Mouse (Mus musculus): ENCODE measurements around the gene Gm4763.
"Not testable (repeated sequence)": the region's sequence is repeated elsewhere in the genome, so short reads cannot be mapped to it uniquely, and the experiment has no call there.

Gm4763 gene

DNA sequence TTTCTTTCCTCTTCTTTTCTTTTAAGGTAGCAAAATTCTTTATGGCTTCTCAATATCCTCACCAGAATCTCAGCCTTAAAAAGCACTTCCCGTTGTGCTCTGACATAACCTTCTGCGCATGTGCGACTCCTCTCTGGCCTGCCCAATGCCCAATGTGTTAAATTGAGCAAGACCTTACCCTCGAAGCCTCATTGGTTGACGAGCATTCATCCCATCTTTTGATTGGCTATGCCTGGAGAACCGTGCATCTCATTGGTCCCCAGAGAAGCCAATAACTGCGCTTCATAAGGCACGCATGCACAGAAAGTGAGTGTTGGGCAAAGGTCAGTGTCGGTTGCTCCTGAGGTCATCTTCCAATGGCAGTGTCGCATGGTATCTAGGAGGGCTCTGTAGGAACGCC, at the start of gene Gm4763:
Gm4763 (minus strand) TSS at position 101 of the 400 bp plus-strand sequence.
- DNase-seq, result not testable (repeated sequence)

- no peak for DNase-seq
Observed at GRCm38 (mm10) chr7:24776145-24776544, 49.4 kb upstream of the Gm4763 start.

GRCm38 (mm10) chr7:24773942-24774535, 47.3 kb upstream of the Gm4763 start:
- DNase-seq, result no peak

DNA sequence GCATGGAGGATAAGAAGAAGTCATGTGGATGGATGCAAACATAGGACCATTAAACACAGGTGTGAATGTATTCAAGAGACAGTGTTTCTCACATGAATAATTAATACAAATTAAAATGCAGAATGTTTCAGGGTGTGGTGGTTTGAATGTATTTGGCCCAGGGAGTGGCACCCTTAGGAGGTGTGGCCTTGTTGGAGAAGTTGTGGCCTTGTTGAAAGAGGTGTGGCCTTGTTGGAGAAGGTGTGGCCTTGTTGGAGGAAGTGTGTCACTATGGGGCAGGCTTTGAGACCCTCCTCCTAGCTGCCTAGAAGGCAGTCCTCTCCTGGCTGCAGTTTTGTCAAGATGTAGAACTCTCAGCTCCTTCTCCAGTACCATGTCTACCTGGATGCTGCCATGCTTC, 44.7 kb upstream of the Gm4763 start:
- DNase-seq, result no peak

DNA sequence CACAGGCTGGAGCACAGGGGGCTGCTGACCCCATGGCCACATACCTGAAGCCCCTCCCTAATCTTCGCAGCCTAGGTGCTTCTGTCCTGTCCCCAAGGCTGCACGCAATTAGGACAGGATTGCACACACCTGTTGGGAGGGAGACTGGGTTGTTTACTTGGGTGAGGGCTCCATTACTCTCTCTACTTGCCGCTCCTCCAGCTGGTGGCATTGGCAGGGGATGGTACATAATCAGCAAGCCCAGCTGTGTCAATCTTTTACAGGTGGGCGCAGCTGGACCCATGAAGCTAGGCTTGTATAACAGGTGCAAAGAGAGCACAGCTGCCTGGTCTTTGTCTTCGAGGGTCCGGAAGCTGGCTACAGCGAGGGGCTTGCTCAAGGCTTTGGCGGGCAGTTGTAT, 35.9 kb upstream of the Gm4763 start:
- no peak for DNase-seq

- no peak for DNase-seq
Observed at GRCm38 (mm10) chr7:24761161-24761560, 34.5 kb upstream of the Gm4763 start.

GRCm38 (mm10) chr7:24760211-24760610, 33.5 kb upstream of the Gm4763 start, which contains the start of gene Cd177:
TSS of gene Cd177 (minus strand) at chr7:24760311.
- DNase-seq, result no peak

DNA sequence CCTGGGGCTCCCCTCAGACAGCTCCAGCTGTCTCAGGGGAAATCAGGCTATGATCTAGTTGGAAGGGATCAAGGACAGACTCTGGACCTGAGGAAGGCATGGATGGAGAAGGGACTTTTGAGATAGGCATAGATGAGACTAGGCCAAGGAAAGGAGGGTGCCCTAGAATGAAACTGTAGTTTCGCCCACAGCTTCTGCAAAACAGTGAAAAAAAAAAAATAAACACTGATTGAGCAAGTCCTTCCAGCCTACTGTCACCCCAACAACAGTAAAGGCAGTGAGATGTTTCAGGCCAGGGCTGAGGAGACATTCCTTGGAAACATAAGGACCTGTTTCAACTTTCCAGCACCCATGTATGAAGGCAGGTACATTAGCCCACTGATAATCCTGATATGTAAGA, 31.8 kb upstream of the Gm4763 start:
- DNase-seq, result no peak

GRCm38 (mm10) chr7:24753476-24753875, 26.8 kb upstream of the Gm4763 start:
- no peak for DNase-seq

GRCm38 (mm10) chr7:24751610-24752009, 24.9 kb upstream of the Gm4763 start:
- DNase-seq, result no peak

DNA sequence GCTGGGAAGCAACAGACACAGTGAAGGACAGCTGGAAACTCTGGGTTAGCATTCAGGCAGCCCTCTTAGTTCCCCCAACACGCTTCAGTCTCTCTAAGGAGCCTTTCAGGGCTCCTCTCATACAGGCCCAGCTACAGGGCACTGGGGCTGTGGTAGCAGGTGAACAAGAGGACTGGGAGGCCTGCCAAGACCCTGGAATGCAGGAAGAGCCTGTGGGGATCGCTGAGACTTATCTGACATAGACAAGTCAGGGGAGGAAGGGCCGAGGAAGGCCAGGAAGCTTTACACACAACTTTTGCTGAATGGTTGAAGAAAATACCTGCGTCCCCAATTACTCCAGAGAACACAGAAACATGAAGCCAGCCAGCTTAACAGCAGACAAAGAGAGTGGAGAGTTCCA, 24.0 kb upstream of the Gm4763 start:
- DNase-seq, result no peak

DNA sequence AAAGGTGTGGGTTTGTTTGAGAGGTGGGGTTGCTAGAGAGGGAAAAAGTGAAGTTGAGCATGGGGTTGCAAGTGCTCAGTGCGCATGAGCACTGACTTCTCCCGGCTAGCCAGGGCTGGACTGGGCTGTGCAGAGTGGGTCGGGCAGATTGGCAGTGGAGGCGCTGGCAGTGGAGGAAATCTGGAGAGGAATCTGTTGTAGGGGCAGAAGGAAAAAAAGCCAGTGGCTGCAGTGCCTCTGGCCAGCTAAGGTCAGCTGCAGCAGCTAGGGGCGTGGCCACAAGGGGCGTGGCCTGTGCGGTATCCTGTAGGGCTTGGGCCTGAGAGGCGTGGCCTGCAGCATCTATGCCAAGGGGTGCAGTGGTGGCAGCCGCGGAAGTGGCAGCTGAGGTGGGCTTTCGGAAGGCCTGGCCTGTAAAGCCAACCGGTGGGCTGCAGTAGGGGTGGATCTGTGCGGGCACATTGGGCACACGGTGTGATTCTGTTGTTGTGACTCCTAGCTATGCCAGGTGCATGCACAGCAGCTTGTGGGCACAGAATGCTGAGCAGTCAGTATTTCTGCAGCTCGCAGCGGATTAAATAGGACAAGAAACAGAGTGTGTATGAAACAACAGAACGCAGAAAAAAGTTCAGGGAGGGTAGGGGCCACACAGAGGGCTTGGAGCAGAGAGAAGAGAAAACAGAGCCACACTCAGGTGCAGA, 9.4 kb upstream of the Gm4763 start:
- peak; percentile 36 for DNase-seq

DNA sequence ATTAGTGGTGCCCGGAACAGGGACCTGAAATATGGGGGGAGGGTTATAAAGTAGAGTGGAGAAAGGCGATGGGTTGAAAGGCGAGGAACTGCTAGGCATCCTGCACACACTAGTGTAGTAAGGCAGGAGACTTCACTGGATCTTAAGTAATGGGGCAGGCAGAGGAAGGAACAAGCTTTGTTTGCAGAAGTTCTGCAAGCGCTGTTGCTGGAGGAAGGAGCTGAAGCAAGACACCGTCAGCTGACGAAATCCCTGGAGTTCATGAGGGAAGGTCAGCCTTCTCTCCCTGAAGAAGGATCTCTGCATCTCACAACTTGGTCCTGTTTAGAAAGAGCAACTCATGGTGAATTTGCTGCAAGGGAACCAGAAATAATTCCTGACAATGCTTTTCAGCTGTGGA, 11.7 kb downstream of the Gm4763 start:
- no peak for DNase-seq

GRCm38 (mm10) chr7:24708832-24709292, 17.8 kb downstream of the Gm4763 start, which contains the start of gene BC049730:
TSS of gene BC049730 (plus strand) at chr7:24709242.
- DNase-seq, result no peak

- DNase-seq, result not testable (repeated sequence)
Observed at GRCm38 (mm10) chr7:24702841-24703240, 23.9 kb downstream of the Gm4763 start.

- DNase-seq, result not testable (repeated sequence)
Observed at GRCm38 (mm10) chr7:24697891-24698290, 28.8 kb downstream of the Gm4763 start.

- not testable (repeated sequence) for DNase-seq
Observed at GRCm38 (mm10) chr7:24692693-24693092, 34.0 kb downstream of the Gm4763 start.

GRCm38 (mm10) chr7:24687519-24687918, 39.2 kb downstream of the Gm4763 start:
- DNase-seq, result not testable (repeated sequence)

DNA sequence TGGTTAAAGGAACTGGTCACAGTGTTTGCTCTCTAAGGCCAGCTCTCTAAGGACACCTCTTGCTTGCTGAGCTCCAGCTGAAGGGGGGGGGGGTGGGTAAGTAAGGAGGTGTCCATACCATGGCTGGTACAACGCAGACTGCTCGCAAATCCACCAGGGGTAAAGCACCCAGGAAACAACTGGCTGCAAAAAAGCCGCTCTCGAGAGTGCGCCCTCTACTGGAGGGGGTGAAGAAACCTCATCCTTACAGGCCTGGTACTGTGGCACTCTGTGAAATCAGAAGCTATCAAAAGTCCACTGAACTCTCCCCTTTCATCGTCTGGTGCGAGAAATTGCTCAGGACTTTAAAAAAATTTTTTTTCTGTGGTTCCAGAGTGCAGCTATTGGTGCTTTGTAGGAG, 42.6 kb downstream of the Gm4763 start:
- not testable (repeated sequence) for DNase-seq

DNA sequence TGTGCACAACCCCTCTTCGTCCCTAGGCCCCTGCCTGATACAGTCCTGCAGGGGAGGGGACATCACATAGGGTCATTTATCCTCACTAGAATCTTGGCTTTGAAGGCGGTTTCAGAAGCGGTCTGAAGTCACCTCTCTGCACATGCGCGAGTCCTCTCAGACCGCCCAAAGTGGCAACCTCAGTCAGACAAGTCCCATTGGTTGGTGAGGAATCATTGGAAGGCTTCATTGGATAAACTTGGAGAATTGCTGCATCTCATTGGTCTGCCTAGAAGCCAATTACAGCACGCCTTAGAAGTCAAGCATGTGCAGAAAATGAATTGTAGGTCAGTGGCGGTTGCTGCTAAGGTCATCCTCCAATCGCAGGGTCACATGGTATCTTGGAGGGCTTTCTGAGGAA, 50.1 kb downstream of the Gm4763 start, which contains the start of gene Tex101:
Tex101 (minus strand) TSS at position 101 of the 400 bp plus-strand sequence.
- DNase-seq, result no peak

GRCm38 (mm10) chr7:24671944-24672439, 54.7 kb downstream of the Gm4763 start:
- DNase-seq, result no peak

All from lung, postnatal 10 days (tissue).